Comparison of ENCODE assay signal across 22 mouse cellular contexts in genomic region chr10:71427381-71427780, GRCm38 (mm10).
DNase-seq lines count a peak whose midpoint lies in the region; ATAC-seq lines count a peak whose summit lies in the region.
"Had no signal": no experiment of that assay in that cellular context is flagged by ENCODE, and none has a peak within 500 bp of the region (broad histone marks: within the 10 kb centered on the region; RNA-seq: fewer than 3 reads in every experiment).

No protein-coding gene starts in this region.

- peak overlapping the region; percentile 26; the same call in 1 of the 2 replicates for H3K27ac ChIP-seq in forebrain, embryonic 13.5 days
- no peak overlapping the region for H3K27ac ChIP-seq in forebrain, embryonic 11.5 days (ENCODE audit: low read depth, low read length)
- no peak overlapping the region for H3K27ac ChIP-seq in hindbrain, embryonic 12.5 days
- H3K27ac ChIP-seq in hindbrain, embryonic 16.5 days (ENCODE audit: low read depth, low read length) = no peak overlapping the region
- no peak overlapping the region for H3K27ac ChIP-seq in hindbrain, embryonic 14.5 days
- H3K27ac ChIP-seq: embryonic facial prominence, embryonic 13.5 days; heart, adult 2 months; heart, embryonic 15.5 days; intestine, embryonic 15.5 days had no signal

- H3K36me3 ChIP-seq in forebrain, embryonic 13.5 days (ENCODE audit: poor library complexity, severe bottlenecking) = no peaks in the 10 kb centered on the region
- no peaks in the 10 kb centered on the region for H3K36me3 ChIP-seq in forebrain, embryonic 11.5 days (ENCODE audit: control insufficient read depth, insufficient read depth, low read length)
- H3K36me3 ChIP-seq in hindbrain, embryonic 12.5 days = no peaks in the 10 kb centered on the region
- H3K36me3 ChIP-seq in hindbrain, embryonic 16.5 days (ENCODE audit: control insufficient read depth, insufficient read depth, low read length) = no peaks in the 10 kb centered on the region
- no peaks in the 10 kb centered on the region for H3K36me3 ChIP-seq in hindbrain, embryonic 14.5 days (replicated peaks; ENCODE audit: control insufficient read depth, insufficient read depth)
- H3K36me3 ChIP-seq: embryonic facial prominence, embryonic 13.5 days; G1E; heart, embryonic 15.5 days; intestine, embryonic 15.5 days had no signal

- no peak overlapping the region for H3K4me3 ChIP-seq in forebrain, embryonic 13.5 days
- no peak overlapping the region for H3K4me3 ChIP-seq in forebrain, embryonic 11.5 days (ENCODE audit: low read depth, low read length)
- H3K4me3 ChIP-seq in hindbrain, embryonic 12.5 days = no peak overlapping the region
- H3K4me3 ChIP-seq in hindbrain, embryonic 16.5 days (ENCODE audit: low read length) = no peak overlapping the region
- H3K4me3 ChIP-seq in hindbrain, embryonic 14.5 days (replicated peaks; ENCODE audit: low read length) = no peak overlapping the region
- H3K4me3 ChIP-seq: embryonic facial prominence, embryonic 13.5 days; heart, adult 2 months; heart, embryonic 15.5 days; intestine, embryonic 15.5 days had no signal

- H3K4me1 ChIP-seq in forebrain, embryonic 13.5 days = peaks cover 12% of the 10 kb centered on the region; the same call in 1 of the 2 replicates
- H3K4me1 ChIP-seq in forebrain, embryonic 11.5 days (replicated peaks; ENCODE audit: control insufficient read depth, insufficient read depth, low read length) = no peaks in the 10 kb centered on the region
- no peaks in the 10 kb centered on the region for H3K4me1 ChIP-seq in hindbrain, embryonic 12.5 days
- no peaks in the 10 kb centered on the region; the same call in 1 of the 2 replicates for H3K4me1 ChIP-seq in hindbrain, embryonic 16.5 days (ENCODE audit: control insufficient read depth, insufficient read depth, low read depth, low read length)
- no peaks in the 10 kb centered on the region for H3K4me1 ChIP-seq in hindbrain, embryonic 14.5 days (replicated peaks; ENCODE audit: control insufficient read depth, insufficient read depth, low read length)
- H3K4me1 ChIP-seq: embryonic facial prominence, embryonic 13.5 days; heart, embryonic 15.5 days; intestine, embryonic 15.5 days had no signal

- WGBS in forebrain, embryonic 13.5 days = 56% methylated on average over 10 of the region's 10 CpGs
- WGBS in forebrain, embryonic 11.5 days = 77% methylated on average over 10 of the region's 10 CpGs
- 65% methylated on average over 10 of the region's 10 CpGs for WGBS in hindbrain, embryonic 12.5 days
- WGBS in hindbrain, embryonic 16.5 days = 53% methylated on average over 10 of the region's 10 CpGs
- 55% methylated on average over 10 of the region's 10 CpGs for WGBS in hindbrain, embryonic 14.5 days

- no peak overlapping the region for H3K4me2 ChIP-seq in forebrain, embryonic 13.5 days
- H3K4me2 ChIP-seq in forebrain, embryonic 11.5 days (ENCODE audit: low read depth, low read length, severe bottlenecking) = no peak overlapping the region
- no peak overlapping the region for H3K4me2 ChIP-seq in hindbrain, embryonic 12.5 days (replicated peaks)
- no peak overlapping the region for H3K4me2 ChIP-seq in hindbrain, embryonic 16.5 days (ENCODE audit: low read length)
- no peak overlapping the region for H3K4me2 ChIP-seq in hindbrain, embryonic 14.5 days (replicated peaks)
- H3K4me2 ChIP-seq: embryonic facial prominence, embryonic 13.5 days; heart, embryonic 11.5 days; heart, embryonic 15.5 days; intestine, embryonic 15.5 days had no signal

- H3K9me3 ChIP-seq in forebrain, embryonic 13.5 days (replicated peaks) = peaks cover 6% of the 10 kb centered on the region; the same call in 1 of the 2 replicates
- no peaks in the 10 kb centered on the region; the same call in 1 of the 2 replicates for H3K9me3 ChIP-seq in forebrain, embryonic 11.5 days (ENCODE audit: control insufficient read depth, low read length)
- peaks cover 5% of the 10 kb centered on the region for H3K9me3 ChIP-seq in hindbrain, embryonic 12.5 days (replicated peaks)
- H3K9me3 ChIP-seq in hindbrain, embryonic 16.5 days (ENCODE audit: control insufficient read depth, low read length) = no peaks in the 10 kb centered on the region
- no peaks in the 10 kb centered on the region for H3K9me3 ChIP-seq in hindbrain, embryonic 14.5 days (ENCODE audit: control insufficient read depth, low read length)
- H3K9me3 ChIP-seq: embryonic facial prominence, embryonic 13.5 days; heart, embryonic 15.5 days; intestine, embryonic 15.5 days had no signal

- DNase-seq in forebrain, embryonic 11.5 days (ENCODE audit: low spot score) = no peak
- peak; percentile 64 for DNase-seq in hindbrain, embryonic 14.5 days (ENCODE audit: low spot score)
- DNase-seq in heart, adult 18-20 months = no peak
- no peak for DNase-seq in kidney, adult 18-20 months
- DNase-seq: adrenal gland, postnatal 10 days; B cell, adult 2 months; cerebellum, adult 11-12 months; cerebellum, adult 9-10 months; cerebellum, postnatal 25 days; gastrocnemius, postnatal 10 days; heart, adult 2 months; heart, postnatal 14 days; kidney, adult 2 months had no signal

- peak; percentile 22; the same call in 1 of the 2 replicates for ATAC-seq in forebrain, embryonic 13.5 days
- ATAC-seq in forebrain, embryonic 11.5 days (replicated peaks; ENCODE audit: low FRiP score) = no peak
- ATAC-seq in hindbrain, embryonic 12.5 days (ENCODE audit: low FRiP score) = peak; percentile 41; the same call in 1 of the 2 replicates
- ATAC-seq in hindbrain, embryonic 16.5 days = no peak
- no peak for ATAC-seq in hindbrain, embryonic 14.5 days (ENCODE audit: low FRiP score)
- ATAC-seq: CD4-positive, CD25-positive, alpha-beta regulatory T cell, adult 4 months; intestine, embryonic 15.5 days had no signal

- no peak overlapping the region for H3K9ac ChIP-seq in forebrain, embryonic 13.5 days
- no peak overlapping the region for H3K9ac ChIP-seq in forebrain, embryonic 11.5 days (ENCODE audit: low read length)
- no peak overlapping the region for H3K9ac ChIP-seq in hindbrain, embryonic 12.5 days
- H3K9ac ChIP-seq in hindbrain, embryonic 16.5 days (ENCODE audit: low read depth, low read length) = no peak overlapping the region; the same call in 1 of the 2 replicates
- H3K9ac ChIP-seq in hindbrain, embryonic 14.5 days = no peak overlapping the region
- H3K9ac ChIP-seq: embryonic facial prominence, embryonic 13.5 days; heart, embryonic 15.5 days; intestine, embryonic 15.5 days had no signal

- H3K27me3 ChIP-seq in forebrain, embryonic 13.5 days = no peaks in the 10 kb centered on the region
- H3K27me3 ChIP-seq in forebrain, embryonic 11.5 days (ENCODE audit: control insufficient read depth, insufficient read depth, low read length) = no peaks in the 10 kb centered on the region
- no peaks in the 10 kb centered on the region for H3K27me3 ChIP-seq in hindbrain, embryonic 12.5 days
- no peaks in the 10 kb centered on the region for H3K27me3 ChIP-seq in hindbrain, embryonic 16.5 days (replicated peaks; ENCODE audit: control insufficient read depth, insufficient read depth, low read length)
- no peaks in the 10 kb centered on the region for H3K27me3 ChIP-seq in hindbrain, embryonic 14.5 days (ENCODE audit: control insufficient read depth, insufficient read depth, low read length)
- H3K27me3 ChIP-seq: embryonic facial prominence, embryonic 13.5 days; heart, embryonic 15.5 days; intestine, embryonic 15.5 days had no signal

Comparison
In these comparisons a context has a peak if more than half of its experiments do, and no peak if none do; other contexts are left out.
1. ATAC-seq: peak in forebrain, embryonic 13.5 days (single experiment) and hindbrain, embryonic 12.5 days (single experiment); none in forebrain, embryonic 11.5 days (single experiment), hindbrain, embryonic 16.5 days (single experiment) and hindbrain, embryonic 14.5 days (single experiment).